Mouse (Mus musculus): ENCODE measurements around the gene Map10.

The Map10 gene

GRCm38 (mm10) chr8:125669700-125670195 lies at the start of gene Map10:
Gene Map10 (plus strand): TSS chr8:125669818.
- DNase-seq (ENCODE audit: low spot score in 2 of 2) = peak; percentile 78 to 85

- DNase-seq (ENCODE audit: low spot score in 2 of 2) = no peak
Observed at GRCm38 (mm10) chr8:125620301-125620700, 49.3 kb upstream of the Map10 start.

DNA sequence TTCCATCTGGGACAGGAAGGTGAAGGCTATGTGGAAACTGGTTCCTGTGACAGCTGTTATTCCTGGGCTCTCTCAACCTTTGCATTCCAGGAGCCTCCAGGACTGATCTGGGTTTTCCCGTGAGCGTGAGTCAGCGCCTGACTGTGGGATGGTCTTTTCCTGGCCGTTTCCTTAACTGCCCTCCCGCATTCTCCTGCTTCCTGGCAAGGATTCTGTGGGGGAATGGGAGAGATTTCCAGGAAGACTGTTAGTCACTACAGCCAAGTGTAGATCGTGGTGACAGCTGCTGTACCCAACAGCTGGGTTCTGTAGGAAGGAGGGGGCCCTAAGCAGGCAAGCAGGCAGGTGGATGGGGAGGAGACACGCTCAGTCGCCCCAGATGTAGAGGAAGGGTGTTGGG lies 45.3 kb upstream of the Map10 start:
- DNase-seq (ENCODE audit: low spot score in 2 of 2) = no peak

DNA sequence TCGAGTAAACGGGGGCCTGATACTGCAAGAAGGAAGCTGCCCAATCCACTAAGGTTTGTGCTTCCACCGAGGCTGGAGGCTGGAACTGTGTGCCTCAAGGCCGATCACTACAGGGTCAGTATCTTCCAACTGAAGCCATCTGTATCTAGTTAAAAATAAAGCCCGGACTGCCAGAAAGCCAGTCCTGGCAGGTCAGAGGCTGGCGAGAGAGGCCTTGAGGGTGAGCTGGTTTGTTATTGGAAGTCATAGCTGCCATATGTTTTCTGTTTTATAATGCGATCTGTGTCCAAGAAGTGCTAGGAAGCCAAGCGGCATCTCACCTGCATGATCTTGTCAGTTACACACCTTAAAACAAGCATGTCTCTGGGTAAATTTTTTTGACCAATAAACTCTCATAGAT lies 43.2 kb upstream of the Map10 start:
- no peak for DNase-seq (ENCODE audit: low spot score in 2 of 2)

GRCm38 (mm10) chr8:125628834-125629233 lies 40.8 kb upstream of the Map10 start:
- DNase-seq (ENCODE audit: low spot score in 2 of 2) = no peak

DNA sequence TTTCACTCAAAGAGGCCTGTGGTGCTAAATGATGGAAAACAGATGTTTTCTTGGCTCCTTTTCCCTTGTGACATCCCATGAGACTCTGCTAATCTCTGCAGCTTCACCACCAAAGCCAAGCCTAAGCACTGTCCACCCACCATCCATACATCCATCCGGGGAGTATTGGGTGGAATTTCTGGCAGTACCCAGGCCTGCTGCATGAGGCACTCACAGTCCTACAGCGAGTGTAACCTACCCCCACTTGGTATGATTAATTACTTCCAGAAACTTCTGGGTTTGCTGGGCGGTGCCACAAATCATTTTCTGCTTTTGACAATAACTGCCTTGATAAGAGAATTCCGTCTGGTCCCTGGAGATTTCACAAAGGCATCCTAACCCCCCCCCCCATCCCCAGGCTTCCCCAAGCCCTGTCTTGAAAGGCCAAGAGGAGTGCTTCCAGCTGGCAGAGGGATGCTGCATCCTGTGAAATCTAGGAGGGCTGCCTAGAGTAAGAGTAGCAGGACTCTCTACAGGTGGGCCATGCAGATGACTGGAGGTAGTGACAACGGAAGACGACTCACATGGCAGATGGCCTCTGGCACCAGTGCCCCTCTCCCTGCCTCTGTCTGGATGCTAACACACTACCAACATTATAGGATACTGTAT lies 31.1 kb upstream of the Map10 start:
- no peak for DNase-seq (ENCODE audit: low spot score in 2 of 2)

GRCm38 (mm10) chr8:125639631-125640030 lies 30.0 kb upstream of the Map10 start:
- DNase-seq (ENCODE audit: low spot score in 2 of 2) = no peak

DNA sequence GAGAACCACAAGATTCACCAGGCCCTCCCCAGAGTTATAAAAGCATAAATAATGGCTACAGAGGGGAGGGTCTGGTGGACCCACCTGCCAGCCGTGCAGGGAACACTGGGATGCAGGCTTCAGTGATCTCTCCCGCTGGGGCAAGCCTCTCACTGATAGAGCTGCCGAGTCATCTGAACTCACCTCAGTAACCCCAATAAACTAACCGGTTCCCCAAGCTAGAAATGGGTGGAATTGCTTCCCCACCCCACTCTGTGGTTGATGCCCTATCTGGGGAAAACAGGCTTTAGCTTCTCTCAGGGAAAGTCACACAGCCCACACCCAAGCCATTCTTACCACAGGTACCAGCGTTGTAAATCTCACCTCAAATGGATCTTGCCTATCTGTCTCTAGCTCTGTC lies 28.9 kb upstream of the Map10 start:
- no peak for DNase-seq (ENCODE audit: low spot score in 2 of 2)

DNA sequence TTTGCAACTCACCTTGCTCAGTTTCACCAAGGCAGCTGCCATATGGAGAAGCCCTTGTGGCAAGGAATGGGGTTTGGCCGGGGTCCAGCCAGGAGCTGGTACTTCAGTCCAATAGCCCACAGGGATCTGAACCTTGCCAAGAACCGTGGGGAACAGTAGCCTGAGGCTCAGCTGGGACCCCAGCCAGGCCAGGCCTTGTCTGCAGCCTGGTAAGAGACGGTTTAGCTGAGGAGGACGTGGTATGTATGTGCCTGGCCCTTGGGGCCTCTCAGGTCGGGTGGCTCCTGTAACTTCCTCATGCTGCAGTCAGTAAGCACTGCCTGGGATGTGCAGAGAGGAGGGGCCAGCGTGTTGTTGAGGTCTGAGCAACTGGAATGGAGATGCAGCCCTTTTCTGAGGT lies 27.8 kb upstream of the Map10 start:
- DNase-seq (ENCODE audit: low spot score in 2 of 2) = no peak

DNA sequence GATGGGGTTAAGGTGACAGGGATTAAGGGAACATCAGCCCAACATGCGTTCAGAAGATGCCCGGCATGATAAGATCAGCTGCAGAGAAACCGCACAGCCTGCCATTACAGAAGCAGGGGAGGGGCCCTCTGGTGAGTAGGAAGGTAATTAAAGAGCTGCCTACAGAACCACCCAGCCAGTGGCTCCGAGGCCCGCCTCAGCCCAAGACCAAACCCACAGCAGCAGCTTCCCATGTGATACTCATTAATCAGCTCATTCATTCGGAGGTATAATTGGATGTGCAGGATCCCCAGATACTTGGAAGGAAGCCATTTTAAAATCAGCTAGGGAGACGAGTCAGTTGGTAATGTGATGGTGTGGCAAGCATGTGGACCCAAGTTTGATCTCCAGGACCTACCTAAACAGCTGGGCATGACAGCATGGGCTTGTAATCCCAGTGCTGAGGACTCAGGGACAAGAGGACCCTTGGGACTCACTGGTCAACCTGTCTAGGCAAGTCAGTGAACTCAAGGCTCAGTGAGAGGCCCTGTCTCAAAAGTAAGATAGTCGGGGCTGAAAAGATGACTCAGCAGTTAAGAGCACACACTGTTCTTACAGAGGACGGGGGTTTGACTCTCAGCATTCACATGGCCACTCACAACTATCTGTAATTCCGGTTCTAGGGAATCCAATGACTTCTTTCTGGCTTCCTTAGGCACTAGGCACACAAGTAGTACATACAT lies 23.7 kb upstream of the Map10 start:
- no peak for DNase-seq (ENCODE audit: low spot score in 2 of 2)

DNA sequence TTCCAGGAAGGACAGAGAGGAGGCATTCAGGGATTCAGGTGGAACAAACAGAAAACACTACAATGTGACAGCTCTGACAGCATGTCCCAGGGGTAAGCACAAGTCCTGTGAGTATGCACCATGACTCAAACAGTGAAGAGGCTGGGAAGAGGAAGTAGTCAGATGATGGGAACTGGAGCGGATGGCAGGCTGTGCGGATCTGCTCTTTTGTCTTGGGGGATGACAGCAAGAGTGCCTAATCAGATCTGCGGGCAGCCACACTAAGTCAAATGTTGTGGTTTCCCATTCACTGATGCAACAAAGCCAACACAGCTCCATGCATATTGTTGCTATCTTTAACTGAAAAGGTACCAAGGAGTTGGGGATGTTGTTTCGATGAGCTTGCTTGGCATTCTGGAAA lies 20.2 kb upstream of the Map10 start:
- no peak for DNase-seq (ENCODE audit: low spot score in 2 of 2)

GRCm38 (mm10) chr8:125654821-125655220 lies 14.8 kb upstream of the Map10 start:
- no peak for DNase-seq (ENCODE audit: low spot score in 2 of 2)

GRCm38 (mm10) chr8:125658508-125658907 lies 11.1 kb upstream of the Map10 start:
- no peak for DNase-seq (ENCODE audit: low spot score in 2 of 2)

GRCm38 (mm10) chr8:125658926-125659325 lies 10.7 kb upstream of the Map10 start:
- no peak for DNase-seq (ENCODE audit: low spot score in 2 of 2)

- DNase-seq (ENCODE audit: low spot score in 2 of 2) = no peak
Observed at GRCm38 (mm10) chr8:125660397-125660796, 9.2 kb upstream of the Map10 start.

DNA sequence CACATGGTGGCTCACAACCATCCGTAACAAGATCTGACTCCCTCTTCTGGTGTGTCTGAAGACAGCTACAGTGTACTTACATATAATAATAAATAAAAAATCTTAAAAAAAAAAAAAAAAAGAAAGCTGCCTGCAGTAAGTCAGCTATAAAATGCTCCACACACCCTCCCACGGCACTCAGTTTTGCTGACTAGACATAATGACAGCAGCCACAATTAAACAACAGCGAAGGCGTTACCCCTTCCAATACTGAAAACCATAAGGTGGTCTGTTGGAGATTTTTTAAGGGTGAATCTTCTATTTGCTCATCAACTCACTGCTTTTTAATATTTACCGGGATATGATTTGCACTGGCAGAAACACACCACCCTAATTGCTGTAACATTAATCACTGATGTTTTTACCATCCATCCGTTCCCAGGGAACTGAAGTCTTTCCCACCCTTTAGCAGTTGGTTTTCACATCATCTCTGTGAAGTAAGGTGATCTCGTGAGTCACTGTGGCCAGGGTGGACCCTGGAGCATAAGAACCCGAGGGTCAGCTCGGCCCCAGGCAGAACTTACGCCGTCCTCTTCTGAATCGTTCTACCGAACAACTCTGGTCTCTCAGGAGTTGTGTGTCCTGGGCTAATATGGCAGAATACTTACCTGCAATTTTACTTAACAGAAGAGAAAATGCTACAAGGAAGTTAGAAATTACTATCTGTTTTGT lies 7.5 kb upstream of the Map10 start:
- DNase-seq (ENCODE audit: low spot score in 2 of 2) = no peak

GRCm38 (mm10) chr8:125662669-125663048 lies 7.0 kb upstream of the Map10 start:
- DNase-seq (ENCODE audit: low spot score in 2 of 2) = no peak

GRCm38 (mm10) chr8:125665183-125665875 lies 4.3 kb upstream of the Map10 start:
- no peak for DNase-seq (ENCODE audit: low spot score in 2 of 2)

DNA sequence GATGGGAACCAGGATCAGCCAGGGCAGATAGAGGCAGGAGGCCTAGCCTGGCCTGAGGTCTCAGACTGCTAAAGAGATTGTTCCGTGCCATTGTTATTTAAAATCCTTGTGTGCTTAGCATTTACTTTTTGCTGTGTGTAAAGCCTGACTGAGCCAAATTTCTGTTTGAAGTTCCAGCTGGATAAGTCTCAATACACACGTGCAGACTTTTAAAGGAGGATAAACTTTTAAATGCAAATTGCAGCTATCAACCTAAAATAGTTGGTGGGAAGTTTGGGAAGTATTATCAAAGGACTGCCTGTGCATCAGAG lies 3.8 kb upstream of the Map10 start:
- no peak for DNase-seq (ENCODE audit: low spot score in 2 of 2)

GRCm38 (mm10) chr8:125666201-125666600 lies 3.4 kb upstream of the Map10 start:
- DNase-seq (ENCODE audit: low spot score in 2 of 2) = no peak

DNA sequence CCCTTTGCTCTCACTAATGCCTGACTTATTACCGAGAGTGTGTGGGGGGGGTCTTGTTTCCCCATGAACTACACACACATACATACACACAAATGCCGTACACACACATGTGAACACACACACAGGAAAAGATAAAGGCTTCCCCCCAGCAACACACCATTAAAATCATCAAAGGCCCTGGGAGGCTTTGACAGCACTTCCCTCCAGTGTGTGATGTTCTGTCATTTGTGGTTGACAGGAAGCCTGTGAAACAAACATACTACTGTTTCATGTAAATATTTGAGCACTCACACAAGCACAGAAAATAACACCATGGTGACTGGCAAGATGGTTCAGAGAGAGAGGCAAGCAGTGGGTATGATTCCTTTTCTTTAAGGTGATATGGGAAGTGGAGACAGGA lies 2.4 kb upstream of the Map10 start:
- DNase-seq (ENCODE audit: low spot score in 2 of 2) = peak in 1 of 2 experiments; percentile 11

DNA sequence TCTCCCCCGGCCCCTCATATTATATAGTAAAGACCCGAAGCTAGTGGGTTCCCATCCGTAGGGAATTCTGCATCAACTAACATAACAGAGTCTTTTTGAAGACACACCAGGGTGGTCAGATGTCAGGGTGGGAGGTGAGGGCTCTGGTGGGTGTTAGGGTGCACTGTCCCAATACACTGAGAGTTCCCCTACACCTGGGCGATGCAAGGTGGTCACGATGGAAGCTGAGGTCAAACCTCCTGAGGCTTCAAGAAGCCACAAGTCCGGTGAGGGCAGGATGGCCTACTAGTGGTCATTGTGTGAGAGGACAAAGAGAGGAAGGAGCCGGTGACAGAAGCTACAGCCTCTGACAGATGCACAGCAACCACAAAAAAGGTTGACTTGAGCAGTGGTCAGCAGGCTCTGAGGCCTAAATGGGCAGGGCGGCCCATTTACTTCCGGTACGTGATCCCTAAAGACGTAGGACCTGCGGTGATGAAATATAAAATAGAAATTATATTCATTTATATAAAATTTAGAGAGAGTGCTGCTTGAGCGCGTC lies 389 bp upstream of the Map10 start:
- DNase-seq (ENCODE audit: low spot score in 2 of 2) = no peak
